Mouse (Mus musculus) forebrain, embryonic 14.5 days (tissue): ENCODE measurements at regions not wholly inside any gene's neighbourhood (a gene's known extent, or its start where the extent isn't known, plus 50 kb on each side); places are given as distances from the start of the nearest gene placed in this dataset.

Experiments used
- ATAC-seq: fragments of 200-750 bp; cut with Nextera tagmentation; 2 replicates; pipeline ENCODE4 v1.8.0; 2017; ENCODE audit warnings: mild to moderate bottlenecking, moderate library complexity
- DNase-seq: peaks from one replicate; pipeline ENCODE4 v3.0.0-alpha.2; 2015; ENCODE audit warnings: low spot score
- H3K27ac ChIP-seq: fragments of 300-500 bp; sonication (generic); 2 replicates; pipeline ENCODE4 v1.5.1; 2014; ENCODE audit warnings: low read depth, mild to moderate bottlenecking, control low read depth, low read length, moderate library complexity
- H3K27me3 ChIP-seq: fragments of 300-500 bp; sonication (generic); replicated peaks from 2 replicates; pipeline ENCODE4 v1.6.1; 2014; ENCODE audit warnings: low read length, control low read depth, mixed read lengths; ENCODE audit not compliant: control insufficient read depth, insufficient read depth
- H3K36me3 ChIP-seq: fragments of 300-500 bp; sonication (generic); 2 replicates; pipeline ENCODE4 v1.6.1; 2014; ENCODE audit warnings: low read length, control low read depth; ENCODE audit not compliant: control insufficient read depth, insufficient read depth
- H3K4me1 ChIP-seq: fragments of 300-500 bp; sonication (generic); 2 replicates; pipeline ENCODE4 v1.6.1; 2014; ENCODE audit warnings: antibody characterized with exemption, low read length, control low read depth; ENCODE audit not compliant: control insufficient read depth, insufficient read depth
- H3K4me2 ChIP-seq: fragments of 300-500 bp; sonication (generic); 2 replicates; pipeline ENCODE4 v1.6.1; 2014; ENCODE audit warnings: mild to moderate bottlenecking, control low read depth, low read length
- H3K4me3 ChIP-seq: fragments of 300-500 bp; sonication (generic); 2 replicates; pipeline ENCODE4 v1.5.1; 2014; ENCODE audit warnings: low read depth, low read length, control low read depth
- H3K9ac ChIP-seq: fragments of 300-500 bp; sonication (generic); 2 replicates; pipeline ENCODE4 v1.6.1; 2014; ENCODE audit warnings: mild to moderate bottlenecking, low read length, control low read depth, moderate library complexity
- H3K9me3 ChIP-seq: fragments of 300-500 bp; sonication (generic); replicated peaks from 2 replicates; pipeline ENCODE4 v1.6.1; 2016; ENCODE audit warnings: low read length, control low read depth, mixed read lengths; ENCODE audit not compliant: control insufficient read depth
- WGBS: fragments of 180-500 bp; shearing (Covaris S2); extraction: QIAGEN DNeasy Blood & Tissue Kit; methylation state at CpG from one replicate; pipeline ENCODE4 v1.1.7; 2014; 5-methylcytosine and 5-hydroxymethylcytosine counted together

DNA sequence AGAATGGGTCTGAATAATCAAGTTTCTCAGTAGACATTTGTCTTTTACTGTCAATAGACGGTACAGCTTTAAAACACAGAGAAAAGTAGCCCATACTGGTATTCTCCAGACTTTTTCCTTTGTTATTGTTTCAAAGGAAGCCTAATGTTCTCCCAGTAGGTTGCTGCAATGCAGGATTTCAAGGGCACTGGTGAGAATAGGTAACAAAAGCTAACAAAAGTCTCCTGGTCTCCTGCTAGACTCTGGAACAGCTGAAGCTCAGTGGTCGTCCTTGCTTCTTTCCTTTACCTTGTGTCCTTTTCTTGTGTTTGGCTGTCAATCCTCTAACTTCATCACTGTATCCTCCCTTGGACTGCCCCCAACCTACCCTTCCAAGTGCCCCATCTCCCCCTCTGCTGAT, 350.9 kb downstream of the Wdr72 start:
- no peaks in the 10 kb centered on the region for H3K9me3 ChIP-seq
- H3K4me1 ChIP-seq: no peaks in the 10 kb centered on the region
- 27% methylated on average over 2 of the region's 2 CpGs for WGBS
- ATAC-seq (no peak), DNase-seq (no peak)
- no peak overlapping the region for H3K9ac ChIP-seq
- no peak overlapping the region for H3K4me2 ChIP-seq
- no peaks in the 10 kb centered on the region for H3K36me3 ChIP-seq
- H3K4me3 ChIP-seq: no peak overlapping the region
- no peaks in the 10 kb centered on the region for H3K27me3 ChIP-seq
- no peak overlapping the region for H3K27ac ChIP-seq

DNA sequence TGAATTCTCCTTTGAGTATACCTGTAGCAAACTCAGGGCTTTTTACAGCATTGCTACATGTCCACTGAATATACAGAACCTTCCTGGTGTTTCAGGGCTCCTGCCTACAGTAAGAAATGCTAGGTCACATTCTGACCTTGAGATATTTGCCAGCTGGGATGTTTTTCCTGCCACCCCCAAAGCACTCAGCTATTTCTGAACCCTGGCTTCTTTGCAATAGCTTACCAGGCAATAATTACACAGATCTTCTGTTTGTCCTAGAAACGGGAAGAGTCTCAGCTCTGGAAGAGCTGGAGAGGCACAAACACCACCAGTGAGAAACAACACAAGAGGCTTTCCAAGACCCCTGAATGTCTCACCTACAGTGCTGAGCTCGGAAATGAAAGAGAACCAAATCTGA, 366.7 kb downstream of the Wdr72 start:
- Histone ChIP-seq H3K4me2 (no peak overlapping the region), H3K9me3 (no peaks in the 10 kb centered on the region), H3K27me3 (no peaks in the 10 kb centered on the region), H3K27ac (no peak overlapping the region), H3K36me3 (no peaks in the 10 kb centered on the region), H3K4me3 (no peak overlapping the region), H3K9ac (no peak overlapping the region), H3K4me1 (no peaks in the 10 kb centered on the region)
- WGBS: 68% methylated on average over 2 of the region's 2 CpGs
- no peak for DNase-seq
- no peak for ATAC-seq

DNA sequence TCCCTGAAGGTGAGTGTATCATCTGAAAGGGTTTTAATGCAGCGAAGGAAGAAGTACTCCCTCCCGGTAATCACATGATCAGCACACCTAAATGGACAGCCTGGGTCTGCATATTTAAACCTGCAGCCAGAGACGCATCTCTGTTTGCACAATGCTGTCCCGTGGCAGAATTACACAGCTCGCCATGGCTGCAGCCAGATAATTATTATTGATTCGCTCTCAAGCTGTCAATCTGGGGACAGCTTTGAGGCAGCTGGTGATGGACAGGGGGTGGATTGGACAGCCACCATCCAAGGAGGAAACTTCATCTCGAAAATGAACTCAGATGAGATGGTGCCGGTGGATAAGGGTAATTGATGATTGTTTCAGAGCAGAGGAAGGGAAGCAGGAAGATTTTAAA, 369.1 kb downstream of the Wdr72 start:
- H3K4me1 ChIP-seq: no peaks in the 10 kb centered on the region
- no peak overlapping the region for H3K27ac ChIP-seq
- no peaks in the 10 kb centered on the region for H3K36me3 ChIP-seq
- ATAC-seq (no peak), DNase-seq (no peak)
- H3K27me3 ChIP-seq: no peaks in the 10 kb centered on the region
- H3K4me3 ChIP-seq: no peak overlapping the region
- no peak overlapping the region for H3K9ac ChIP-seq
- 85% methylated on average over 8 of the region's 8 CpGs for WGBS
- no peaks in the 10 kb centered on the region for H3K9me3 ChIP-seq
- no peak overlapping the region for H3K4me2 ChIP-seq

DNA sequence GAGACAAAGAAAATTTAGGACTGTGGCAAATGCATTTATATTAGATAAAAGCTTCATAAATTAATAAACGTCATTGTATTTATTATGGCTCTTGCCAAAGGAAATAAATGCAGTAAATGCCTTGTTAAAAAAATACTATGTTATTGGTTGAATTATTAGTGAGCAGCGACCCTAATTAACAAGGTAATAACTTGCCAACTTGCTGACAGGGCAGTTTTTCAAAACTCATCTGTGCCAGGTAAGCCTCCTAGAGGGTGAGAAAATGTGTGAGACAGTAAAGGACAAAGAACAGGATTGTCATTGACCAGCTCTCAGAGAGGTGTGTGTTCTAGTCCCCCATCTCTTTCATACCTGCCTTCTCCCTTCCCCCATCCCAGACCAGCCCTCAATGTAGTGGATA, 347.8 kb upstream of the Onecut1 start:
- Histone ChIP-seq H3K4me3 (no peak overlapping the region), H3K27ac (no peak overlapping the region), H3K4me1 (no peaks in the 10 kb centered on the region), H3K9me3 (no peaks in the 10 kb centered on the region), H3K27me3 (no peaks in the 10 kb centered on the region), H3K36me3 (no peaks in the 10 kb centered on the region), H3K4me2 (no peak overlapping the region), H3K9ac (no peak overlapping the region)
- no peak for ATAC-seq
- WGBS: 79% methylated on average over 2 of the region's 2 CpGs
- DNase-seq: no peak

DNA sequence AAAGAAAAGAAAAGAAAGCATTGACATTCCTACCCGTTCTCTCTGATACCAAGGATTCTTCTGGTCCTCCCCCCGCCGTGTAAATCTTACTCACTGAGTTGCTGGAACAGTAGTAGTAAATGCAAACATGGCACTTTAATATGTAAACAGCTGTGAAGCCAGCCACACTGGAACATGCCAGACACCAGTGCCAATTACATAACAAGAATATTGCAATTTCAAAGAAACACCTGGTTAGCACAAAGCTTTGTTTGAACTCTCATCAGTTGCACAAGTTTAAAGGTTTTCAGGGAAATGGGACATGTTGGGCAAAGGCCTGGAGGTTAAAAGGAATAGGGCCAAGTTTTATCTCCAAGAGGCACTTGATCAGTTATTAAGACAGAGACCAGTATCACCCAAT, 333.2 kb upstream of the Onecut1 start:
- no peaks in the 10 kb centered on the region for H3K4me1 ChIP-seq
- H3K9me3 ChIP-seq: no peaks in the 10 kb centered on the region
- DNase-seq: no peak
- no peak overlapping the region for H3K9ac ChIP-seq
- H3K27ac ChIP-seq: no peak overlapping the region
- H3K4me2 ChIP-seq: no peak overlapping the region
- no peaks in the 10 kb centered on the region for H3K27me3 ChIP-seq
- H3K4me3 ChIP-seq: no peak overlapping the region
- 83% methylated on average over 3 of the region's 3 CpGs for WGBS
- ATAC-seq: no peak
- no peaks in the 10 kb centered on the region for H3K36me3 ChIP-seq

DNA sequence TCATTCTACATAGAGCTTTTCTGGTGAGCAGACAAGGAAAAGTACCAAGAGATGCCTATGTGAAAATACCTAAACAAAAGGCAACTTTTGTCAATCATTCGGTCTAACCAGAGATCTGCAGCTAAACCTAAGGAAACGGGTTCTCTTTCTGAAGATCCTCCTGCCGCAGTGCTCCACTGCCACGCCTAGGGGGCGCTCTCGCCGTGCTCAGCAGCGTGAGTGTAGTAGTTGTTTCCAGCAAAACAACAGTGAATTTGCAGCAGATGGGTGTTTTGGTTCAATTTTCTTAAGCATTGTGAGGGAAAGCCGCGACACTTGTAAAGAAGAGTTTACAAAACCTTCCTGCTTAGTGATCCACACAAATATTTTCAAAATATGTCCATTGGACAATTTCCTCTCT, 331.4 kb upstream of the Onecut1 start:
- no peaks in the 10 kb centered on the region for H3K36me3 ChIP-seq
- ATAC-seq (peak; percentile 70), DNase-seq (peak; percentile 85)
- no peak overlapping the region for H3K27ac ChIP-seq
- H3K4me3 ChIP-seq: no peak overlapping the region
- H3K9me3 ChIP-seq: no peaks in the 10 kb centered on the region
- peak overlapping the region; percentile 34 for H3K4me2 ChIP-seq
- H3K27me3 ChIP-seq: no peaks in the 10 kb centered on the region
- 6% methylated on average over 10 of the region's 10 CpGs for WGBS
- no peaks in the 10 kb centered on the region for H3K4me1 ChIP-seq
- H3K9ac ChIP-seq: no peak overlapping the region; the same call in 1 of the 2 replicates

DNA sequence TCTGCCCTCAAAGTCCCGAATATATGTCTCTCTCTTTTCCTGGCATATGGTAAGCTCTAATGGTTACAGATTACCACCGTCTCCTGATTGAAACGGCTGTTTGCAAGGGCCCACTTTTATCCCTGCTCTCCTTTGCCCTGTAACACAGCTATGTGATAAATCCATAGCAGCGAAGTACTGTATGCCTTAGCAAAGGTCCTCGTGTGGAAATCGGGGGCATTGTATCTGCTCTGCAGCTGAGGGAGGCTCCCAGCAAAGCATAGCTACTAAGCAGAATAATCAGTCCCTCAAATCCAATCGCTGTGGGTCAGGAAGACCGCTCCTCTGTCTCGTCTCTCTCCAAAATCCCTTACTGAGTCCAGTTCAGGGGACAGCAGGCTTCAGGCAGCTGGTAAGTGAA, 331.0 kb upstream of the Onecut1 start:
- H3K4me3 ChIP-seq: no peak overlapping the region

DNA sequence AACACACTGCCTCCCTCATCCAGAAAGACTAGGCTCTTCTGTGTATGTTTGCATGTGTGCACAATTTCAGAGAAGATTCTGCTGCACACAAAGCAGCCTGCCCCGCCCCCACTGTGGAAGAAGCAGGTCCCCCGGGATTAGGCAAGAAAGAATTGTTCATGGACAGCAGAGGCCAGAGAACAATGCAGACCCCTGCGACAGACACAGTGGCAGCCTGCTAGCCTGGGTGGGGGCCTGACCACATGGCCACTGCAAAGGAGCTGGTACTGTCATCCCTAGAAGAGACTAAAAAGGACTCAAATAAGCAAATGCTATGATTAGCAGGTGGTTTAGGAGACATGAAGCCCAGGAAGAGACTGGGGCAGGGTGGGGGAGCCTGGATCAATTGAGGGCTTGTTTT, 329.7 kb upstream of the Onecut1 start:
- WGBS: 13% methylated on average over 3 of the region's 3 CpGs
- H3K27ac ChIP-seq: no peak overlapping the region
- no peak overlapping the region for H3K9ac ChIP-seq
- no peak overlapping the region for H3K4me2 ChIP-seq
- no peak overlapping the region for H3K4me3 ChIP-seq
- H3K4me1 ChIP-seq: no peaks in the 10 kb centered on the region
- no peak for ATAC-seq
- H3K9me3 ChIP-seq: no peaks in the 10 kb centered on the region
- no peaks in the 10 kb centered on the region for H3K36me3 ChIP-seq
- H3K27me3 ChIP-seq: no peaks in the 10 kb centered on the region
- DNase-seq: peak; percentile 10

More for the DNA sequence above, 331.0 kb upstream of the Onecut1 start:
- no peaks in the 10 kb centered on the region for H3K9me3 ChIP-seq
- DNase-seq (peak; percentile 24), ATAC-seq (no peak)
- no peaks in the 10 kb centered on the region for H3K4me1 ChIP-seq
- no peak overlapping the region; the same call in 1 of the 2 replicates for H3K9ac ChIP-seq
- peak overlapping the region; percentile 34 for H3K4me2 ChIP-seq
- H3K36me3 ChIP-seq: no peaks in the 10 kb centered on the region
- WGBS: 42% methylated on average over 9 of the region's 9 CpGs
- H3K27ac ChIP-seq: no peak overlapping the region
- H3K27me3 ChIP-seq: no peaks in the 10 kb centered on the region

DNA sequence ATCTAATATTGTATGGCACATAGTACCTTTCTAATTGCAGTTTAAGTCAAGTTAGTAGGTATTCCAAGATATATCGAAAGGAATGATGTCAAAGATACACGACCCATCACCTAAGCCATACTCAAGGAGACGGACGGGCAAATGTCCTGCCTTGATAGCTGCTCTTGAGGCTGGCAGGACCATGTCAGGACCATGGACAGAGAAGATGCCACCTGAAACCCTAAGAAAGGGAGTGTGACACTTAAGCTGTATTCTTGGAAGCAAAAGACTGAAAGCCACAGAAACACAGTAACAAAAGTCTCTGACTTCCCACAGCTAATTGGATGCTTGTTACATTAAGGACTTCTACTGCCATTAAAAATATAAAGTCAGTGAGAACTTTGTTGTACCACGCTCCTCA, 326.7 kb upstream of the Onecut1 start:
- no peak overlapping the region for H3K27ac ChIP-seq
- ATAC-seq: no peak
- no peak for DNase-seq
- no peaks in the 10 kb centered on the region for H3K9me3 ChIP-seq
- H3K9ac ChIP-seq: no peak overlapping the region
- H3K36me3 ChIP-seq: no peaks in the 10 kb centered on the region
- 78% methylated on average over 5 of the region's 5 CpGs for WGBS
- no peak overlapping the region for H3K4me2 ChIP-seq
- no peaks in the 10 kb centered on the region for H3K27me3 ChIP-seq
- H3K4me3 ChIP-seq: no peak overlapping the region
- no peaks in the 10 kb centered on the region for H3K4me1 ChIP-seq

DNA sequence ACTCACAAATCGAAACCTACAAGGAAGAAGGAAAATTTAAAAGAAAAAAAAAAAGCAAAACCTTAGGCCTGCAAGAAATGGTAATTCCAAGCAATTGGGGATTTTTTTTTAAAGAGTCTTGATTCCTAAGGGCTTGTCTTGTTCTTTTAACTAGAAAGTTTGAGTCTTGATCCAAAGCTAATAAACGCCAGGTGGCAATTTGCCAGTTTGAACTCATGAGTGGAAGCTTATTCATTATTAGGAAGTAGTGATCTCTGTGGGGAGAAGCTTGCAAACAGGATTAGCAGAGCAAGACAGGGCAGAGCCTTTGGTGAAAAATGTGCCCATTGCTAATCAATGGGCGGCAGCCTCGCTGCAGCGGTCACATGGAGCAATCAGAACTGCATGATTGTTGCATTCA, 305.6 kb upstream of the Onecut1 start:
- DNase-seq (peak; percentile 46), ATAC-seq (no peak)
- H3K9me3 ChIP-seq: no peaks in the 10 kb centered on the region
- H3K36me3 ChIP-seq: no peaks in the 10 kb centered on the region
- H3K27me3 ChIP-seq: no peaks in the 10 kb centered on the region
- 17% methylated on average over 5 of the region's 5 CpGs for WGBS
- no peak overlapping the region for H3K9ac ChIP-seq
- H3K4me1 ChIP-seq: no peaks in the 10 kb centered on the region
- no peak overlapping the region for H3K4me3 ChIP-seq
- H3K4me2 ChIP-seq: no peak overlapping the region
- H3K27ac ChIP-seq: no peak overlapping the region
